Comparison of ENCODE assay signal across 11 mouse cellular contexts in the genomic region with DNA sequence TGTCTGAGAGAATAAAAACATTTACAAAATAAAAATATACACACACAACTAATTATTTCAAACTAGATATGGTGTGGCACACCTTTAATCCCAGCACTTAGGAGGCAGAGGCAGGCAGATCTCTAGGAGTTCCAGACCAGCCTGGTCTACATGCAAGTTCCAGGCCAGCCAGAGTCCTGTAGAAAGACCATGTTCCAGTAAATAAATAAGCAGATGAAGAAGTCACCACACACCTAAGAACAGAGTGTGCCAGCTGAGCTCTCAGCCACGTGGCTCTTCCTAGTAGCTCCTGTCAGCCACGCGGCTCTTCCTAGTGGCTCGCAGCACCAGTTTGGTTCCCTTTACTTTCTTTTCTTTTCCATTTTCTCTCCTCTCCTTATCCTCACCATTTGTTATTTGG.
"Had no signal": no experiment of that assay in that cellular context is flagged by ENCODE, and none has a peak within 500 bp of the region (broad histone marks: within the 10 kb centered on the region; RNA-seq: fewer than 3 reads in every experiment).

No protein-coding gene starts in this region.

- H3K27me3 ChIP-seq: limb, embryonic 12.5 days; liver, embryonic 13.5 days; stomach, embryonic 15.5 days had no signal

- H3K9me3 ChIP-seq: limb, embryonic 12.5 days; liver, embryonic 13.5 days; midbrain, embryonic 13.5 days; stomach, embryonic 15.5 days had no signal

- H3K27ac ChIP-seq: kidney, postnatal 0 days; limb, embryonic 12.5 days; midbrain, embryonic 13.5 days; stomach, embryonic 15.5 days had no signal

- H3K4me2 ChIP-seq: limb, embryonic 12.5 days; stomach, embryonic 15.5 days had no signal

- ATAC-seq: midbrain, embryonic 13.5 days had no signal

- DNase-seq: kidney, adult 9 months; layer of hippocampus, adult 9-11 months; layer of hippocampus, postnatal 36 days; liver, embryonic 13.5 days; right cerebral cortex, postnatal 14 days; thymus, adult 2 months; thymus, postnatal 25 days had no signal

- H3K9ac ChIP-seq: limb, embryonic 12.5 days; midbrain, embryonic 13.5 days; stomach, embryonic 15.5 days had no signal

- H3K36me3 ChIP-seq: limb, embryonic 12.5 days; liver, embryonic 13.5 days; midbrain, embryonic 13.5 days; stomach, embryonic 15.5 days had no signal

- H3K4me3 ChIP-seq: limb, embryonic 12.5 days; midbrain, embryonic 13.5 days; stomach, embryonic 15.5 days had no signal
